Mouse (Mus musculus) stomach, postnatal 0 days (tissue): ENCODE measurements around the gene Atl2.

Experiments
- CTCF ChIP-seq: IDR thresholded peaks from 2 replicates; pipeline ENCODE4 v1.5.1; 2016; ENCODE audit warnings: antibody characterized with exemption, low read depth, mild to moderate bottlenecking, moderate library complexity
- EP300 ChIP-seq: optimal IDR thresholded peaks from 2 replicates; pipeline ENCODE3; 2016; ENCODE audit warnings: antibody characterized with exemption

- TF ChIP-seq CTCF (no peak), EP300 (no peak)
Observed at GRCm38 (mm10) chr17:79934370-79934769, 38.4 kb upstream of the Atl2 start.
